Mouse (Mus musculus) liver, postnatal 0 days (tissue): ENCODE measurements around the gene Hoxb6. TPM values are rescaled to one million over a fixed set of nuclear protein-coding genes. Genes with fewer than 3 reads are reported as not detected.
A peak's percentile ranks its signal among the peaks of the same experiment; 100 is the strongest.

Source experiments
- ATAC-seq: fragments of 200-750 bp; cut with Nextera tagmentation; 2 replicates; pipeline ENCODE4 v1.8.0; 2017; ENCODE audit warnings: mild to moderate bottlenecking, moderate library complexity
- DNase-seq: peaks from one replicate; pipeline ENCODE4 v3.0.0-alpha.2; 2016
- H3K27ac ChIP-seq: fragments of 300-500 bp; sonication (generic); 2 replicates; pipeline ENCODE4 v1.5.1; 2014; ENCODE audit warnings: antibody characterized with exemption, moderate library complexity, mild to moderate bottlenecking, low read depth
- H3K27me3 ChIP-seq: fragments of 300-500 bp; sonication (generic); 2 replicates; pipeline ENCODE4 v1.6.1; 2014; ENCODE audit warnings: low read length, control low read depth, mixed read lengths; ENCODE audit not compliant: insufficient read depth
- H3K36me3 ChIP-seq: fragments of 300-500 bp; sonication (generic); replicated peaks from 2 replicates; pipeline ENCODE4 v1.6.1; 2014; ENCODE audit warnings: mild to moderate bottlenecking, control low read depth, low read length, moderate library complexity, mixed read lengths; ENCODE audit not compliant: insufficient read depth
- H3K4me1 ChIP-seq: fragments of 300-500 bp; sonication (generic); 2 replicates; pipeline ENCODE4 v1.6.1; 2014; ENCODE audit warnings: antibody characterized with exemption, mild to moderate bottlenecking, control low read depth; ENCODE audit not compliant: insufficient read depth
- H3K4me2 ChIP-seq: fragments of 300-500 bp; sonication (generic); 2 replicates; pipeline ENCODE4 v1.6.1; 2014; ENCODE audit warnings: low read depth, mild to moderate bottlenecking, low read length, moderate library complexity, mixed read lengths
- H3K4me3 ChIP-seq: fragments of 300-500 bp; sonication (generic); 2 replicates; pipeline ENCODE4 v1.5.1; 2014; ENCODE audit warnings: low read depth, low read length
- H3K9ac ChIP-seq: fragments of 300-500 bp; sonication (generic); replicated peaks from 2 replicates; pipeline ENCODE4 v1.6.1; 2014; ENCODE audit warnings: mild to moderate bottlenecking, moderate library complexity
- H3K9me3 ChIP-seq: fragments of 300-500 bp; sonication (generic); 2 replicates; pipeline ENCODE4 v1.6.1; 2016; ENCODE audit warnings: mild to moderate bottlenecking, control low read depth, low read length, mixed read lengths
- CTCF ChIP-seq: sonication (generic); IDR thresholded peaks from 2 replicates; pipeline ENCODE4 v1.5.1; 2016; ENCODE audit warnings: antibody characterized with exemption, low read depth
- EP300 ChIP-seq: IDR thresholded peaks from 2 replicates; pipeline ENCODE4 v1.6.1; 2016; ENCODE audit warnings: antibody characterized with exemption, low read depth, mild to moderate bottlenecking
- WGBS: fragments of 180-500 bp; shearing (Covaris S2); extraction: QIAGEN DNeasy Blood & Tissue Kit; methylation state at CpG from one replicate; pipeline ENCODE4 v1.1.7; 2014; ENCODE audit not compliant: insufficient replicate concordance; 5-methylcytosine and 5-hydroxymethylcytosine counted together
- polyA plus RNA-seq: library from polyadenylated mRNA; unstranded; fragments of >200 nt; fragmentation: Nextera tagmentation; extraction: Ambion mirVana; gene quantifications from 2 replicates; pipeline ENCODE4 v1.2.1, GENCODE M21; 2015

Gene Hoxb6
- polyA plus RNA-seq, 1 experiment from 2014 or later = not detected

GRCm38 (mm10) chr11:96303151-96304099, 11.1 kb downstream of the Hoxb6 start, which contains the start of gene Hoxb5:
Hoxb5 (plus strand) TSS chr11:96303336.
- no peak for ATAC-seq
- WGBS = 1% methylated on average over 69 of the region's 69 CpGs
- Histone ChIP-seq H3K27me3 (peaks cover 96% of the 10 kb centered on the region), H3K27ac (no peak within 1 kb of the TSS), H3K4me3 (peak within 1 kb of the TSS; percentile 38), H3K4me2 (peak within 1 kb of the TSS; percentile 65), H3K9me3 (no peaks in the 10 kb centered on the region), H3K9ac (peak within 1 kb of the TSS; percentile 30; the same call in 1 of the 2 replicates), H3K36me3 (no peaks in the 10 kb centered on the region), H3K4me1 (no peaks in the 10 kb centered on the region)
- peak; percentile 77 for DNase-seq
- no peak for TF ChIP-seq EP300
- TF ChIP-seq CTCF = peak; percentile 85

GRCm38 (mm10) chr11:96304381-96305195, 12.3 kb downstream of the Hoxb6 start:
- peak overlapping the region; percentile 25 for H3K4me3 ChIP-seq
- peak overlapping the region; percentile 65 for H3K4me2 ChIP-seq
- H3K4me1 ChIP-seq = no peaks in the 10 kb centered on the region
- H3K9me3 ChIP-seq = no peaks in the 10 kb centered on the region
- 6% methylated on average over 37 of the region's 38 CpGs for WGBS
- H3K9ac ChIP-seq = no peak overlapping the region
- no peak for DNase-seq
- peaks cover 95% of the 10 kb centered on the region for H3K27me3 ChIP-seq
- no peak for TF ChIP-seq CTCF
- TF ChIP-seq EP300 = no peak
- no peaks in the 10 kb centered on the region for H3K36me3 ChIP-seq
- ATAC-seq = no peak
- H3K27ac ChIP-seq = no peak overlapping the region

- Histone ChIP-seq H3K4me2 (no peak overlapping the region), H3K9me3 (no peaks in the 10 kb centered on the region), H3K9ac (no peak overlapping the region), H3K4me3 (no peak overlapping the region), H3K27me3 (peaks cover 94% of the 10 kb centered on the region), H3K36me3 (no peaks in the 10 kb centered on the region), H3K4me1 (no peaks in the 10 kb centered on the region), H3K27ac (no peak overlapping the region)
- ATAC-seq = no peak
- no peak for DNase-seq
- WGBS = 55% methylated on average over 6 of the region's 6 CpGs
- TF ChIP-seq EP300 (no peak), CTCF (no peak)
Observed at GRCm38 (mm10) chr11:96305505-96306182, 13.4 kb downstream of the Hoxb6 start.

GRCm38 (mm10) chr11:96306183-96306907, 14.1 kb downstream of the Hoxb6 start:
- Histone ChIP-seq H3K4me3 (no peak overlapping the region), H3K27ac (no peak overlapping the region), H3K9me3 (no peaks in the 10 kb centered on the region), H3K4me2 (no peak overlapping the region), H3K27me3 (peaks cover 94% of the 10 kb centered on the region), H3K36me3 (no peaks in the 10 kb centered on the region), H3K9ac (no peak overlapping the region), H3K4me1 (peaks cover 4% of the 10 kb centered on the region; the same call in 1 of the 2 replicates)
- ATAC-seq = no peak
- 44% methylated on average over 7 of the region's 7 CpGs for WGBS
- DNase-seq = no peak
- TF ChIP-seq CTCF = no peak
- TF ChIP-seq EP300 = no peak

GRCm38 (mm10) chr11:96306908-96307269, 14.6 kb downstream of the Hoxb6 start:
- Histone ChIP-seq H3K4me3 (no peak overlapping the region), H3K27ac (no peak overlapping the region), H3K27me3 (peaks cover 94% of the 10 kb centered on the region), H3K4me1 (peaks cover 7% of the 10 kb centered on the region), H3K9me3 (no peaks in the 10 kb centered on the region), H3K4me2 (no peak overlapping the region), H3K9ac (no peak overlapping the region), H3K36me3 (no peaks in the 10 kb centered on the region)
- DNase-seq = no peak
- TF ChIP-seq EP300 (no peak), CTCF (no peak)
- no peak for ATAC-seq
- 21% methylated on average over 13 of the region's 13 CpGs for WGBS
